Mouse (Mus musculus) 3134 (cell line): ENCODE data around the gene Hist1h4j.

Experiments used
- DNase-seq: peaks from one replicate; pipeline ENCODE4 v3.0.0-alpha.2; 2011; ENCODE audit warnings: low spot score; ENCODE audit not compliant: insufficient read length; ENCODE audit errors: extremely low read depth

Hist1h4j gene

GRCm38 (mm10) chr13:21779767-21780731 is 45.2 kb downstream of the Hist1h4j start, which contains the start of gene Hist1h1b:
Gene Hist1h1b (minus strand): TSS chr13:21780625.
- DNase-seq: peak; percentile 94

- peak; percentile 28 for DNase-seq
Observed at GRCm38 (mm10) chr13:21781021-21781555, 46.2 kb downstream of the Hist1h4j start.

GRCm38 (mm10) chr13:21781639-21782038 is 46.8 kb downstream of the Hist1h4j start:
- DNase-seq: peak; percentile 29

GRCm38 (mm10) chr13:21782361-21783254 is 47.7 kb downstream of the Hist1h4j start:
- peak; percentile 85 for DNase-seq

GRCm38 (mm10) chr13:21783255-21783617 is 48.4 kb downstream of the Hist1h4j start, which contains the start of gene Hist1h3i:
Gene Hist1h3i (minus strand): TSS chr13:21783370.
- DNase-seq: peak; percentile 89

GRCm38 (mm10) chr13:21783734-21784161 is 48.9 kb downstream of the Hist1h4j start:
- DNase-seq: peak; percentile 48

- no peak for DNase-seq
Observed at GRCm38 (mm10) chr13:21784311-21784710, 49.4 kb downstream of the Hist1h4j start.
